Mouse (Mus musculus): ENCODE measurements around the gene Ttc17. TPM values are rescaled to one million over a fixed set of nuclear protein-coding genes. Genes with fewer than 3 reads are reported as not detected.

Gene Ttc17
- polyA plus RNA-seq, 1 experiment from 2014 or later = 12.1 TPM

GRCm38 (mm10) chr2:94360398-94360973, 46.0 kb downstream of the Ttc17 start:
- Histone ChIP-seq H3K9me3 (replicated peaks) (0 out of 2 replicates have a peak, but pooled peaks cover 8% of the 10 kb centered on the region), H3K4me1 (no peaks in the 10 kb centered on the region), H3K27me3 (ENCODE audit: low read depth, poor library complexity, severe bottlenecking) (no peaks in the 10 kb centered on the region), H3K27ac (replicated peaks) (no peak overlapping the region), H3K4me3 (no peak overlapping the region), H3K36me3 (peaks cover 98% of the 10 kb centered on the region)
- WGBS = 93% methylated on average over 4 of the region's 4 CpGs
- DNase-seq (ENCODE audit: low spot score) = no peak

- Histone ChIP-seq H3K27me3 (ENCODE audit: low read depth, poor library complexity, severe bottlenecking) (no peaks in the 10 kb centered on the region), H3K9me3 (replicated peaks) (no peaks in the 10 kb centered on the region), H3K4me3 (no peak overlapping the region), H3K27ac (replicated peaks) (no peak overlapping the region), H3K4me1 (no peaks in the 10 kb centered on the region), H3K36me3 (peaks cover 34% of the 10 kb centered on the region)
- WGBS = 88% methylated on average over 6 of the region's 6 CpGs
- no peak for DNase-seq (ENCODE audit: low spot score)
Observed at GRCm38 (mm10) chr2:94348165-94348591, 58.3 kb downstream of the Ttc17 start.

- peaks cover 37% of the 10 kb centered on the region for H3K36me3 ChIP-seq
- H3K4me3 ChIP-seq = no peak overlapping the region
- no peaks in the 10 kb centered on the region for H3K9me3 ChIP-seq (replicated peaks)
- 95% methylated on average over 5 of the region's 5 CpGs for WGBS
- no peaks in the 10 kb centered on the region for H3K27me3 ChIP-seq (ENCODE audit: low read depth, poor library complexity, severe bottlenecking)
- H3K4me1 ChIP-seq = no peaks in the 10 kb centered on the region
- no peak for DNase-seq (ENCODE audit: low spot score)
- H3K27ac ChIP-seq (replicated peaks) = no peak overlapping the region
Observed at GRCm38 (mm10) chr2:94346746-94347145, 59.7 kb downstream of the Ttc17 start.

GRCm38 (mm10) chr2:94344624-94345023, 61.9 kb downstream of the Ttc17 start:
- Histone ChIP-seq H3K27ac (replicated peaks) (no peak overlapping the region), H3K4me3 (no peak overlapping the region), H3K4me1 (no peaks in the 10 kb centered on the region), H3K36me3 (peaks cover 51% of the 10 kb centered on the region), H3K9me3 (replicated peaks) (no peaks in the 10 kb centered on the region), H3K27me3 (ENCODE audit: low read depth, poor library complexity, severe bottlenecking) (no peaks in the 10 kb centered on the region)
- 97% methylated on average over 4 of the region's 4 CpGs for WGBS
- DNase-seq (ENCODE audit: low spot score) = no peak

- no peak overlapping the region for H3K27ac ChIP-seq (replicated peaks)
- no peak for DNase-seq (ENCODE audit: low spot score)
- no peaks in the 10 kb centered on the region for H3K9me3 ChIP-seq (replicated peaks)
- H3K4me3 ChIP-seq = no peak overlapping the region
- no peaks in the 10 kb centered on the region for H3K27me3 ChIP-seq (ENCODE audit: low read depth, poor library complexity, severe bottlenecking)
- WGBS = 84% methylated on average over 12 of the region's 12 CpGs
- H3K4me1 ChIP-seq = no peaks in the 10 kb centered on the region
- H3K36me3 ChIP-seq = peaks cover 58% of the 10 kb centered on the region
Observed at GRCm38 (mm10) chr2:94343290-94344285, 62.9 kb downstream of the Ttc17 start.

- Histone ChIP-seq H3K27me3 (ENCODE audit: low read depth, poor library complexity, severe bottlenecking) (no peaks in the 10 kb centered on the region), H3K4me3 (no peak overlapping the region), H3K27ac (replicated peaks) (no peak overlapping the region), H3K36me3 (peaks cover 64% of the 10 kb centered on the region), H3K4me1 (no peaks in the 10 kb centered on the region), H3K9me3 (replicated peaks) (no peaks in the 10 kb centered on the region)
- 85% methylated on average over 1 of the region's 1 CpGs for WGBS
- no peak for DNase-seq (ENCODE audit: low spot score)
Observed at GRCm38 (mm10) chr2:94340769-94341168, 65.7 kb downstream of the Ttc17 start.

- Histone ChIP-seq H3K4me1 (no peaks in the 10 kb centered on the region), H3K9me3 (replicated peaks) (no peaks in the 10 kb centered on the region), H3K27me3 (ENCODE audit: low read depth, poor library complexity, severe bottlenecking) (no peaks in the 10 kb centered on the region), H3K27ac (replicated peaks) (no peak overlapping the region), H3K36me3 (peaks cover 62% of the 10 kb centered on the region), H3K4me3 (no peak overlapping the region)
- 95% methylated on average over 5 of the region's 5 CpGs for WGBS
- DNase-seq (ENCODE audit: low spot score) = no peak
Observed at GRCm38 (mm10) chr2:94339495-94339894, 67.0 kb downstream of the Ttc17 start.

- 98% methylated on average over 9 of the region's 9 CpGs for WGBS
- no peaks in the 10 kb centered on the region for H3K4me1 ChIP-seq
- H3K27me3 ChIP-seq (ENCODE audit: low read depth, poor library complexity, severe bottlenecking) = no peaks in the 10 kb centered on the region
- H3K9me3 ChIP-seq (replicated peaks) = no peaks in the 10 kb centered on the region
- H3K27ac ChIP-seq (replicated peaks) = no peak overlapping the region
- H3K36me3 ChIP-seq = peaks cover 67% of the 10 kb centered on the region
- no peak overlapping the region for H3K4me3 ChIP-seq
- no peak for DNase-seq (ENCODE audit: low spot score)
Observed at GRCm38 (mm10) chr2:94336336-94336735, 70.2 kb downstream of the Ttc17 start.

GRCm38 (mm10) chr2:94334742-94335046, 71.8 kb downstream of the Ttc17 start:
- no peaks in the 10 kb centered on the region for H3K4me1 ChIP-seq
- WGBS = 23% methylated on average over 2 of the region's 2 CpGs
- H3K9me3 ChIP-seq (replicated peaks) = no peaks in the 10 kb centered on the region
- H3K4me3 ChIP-seq = no peak overlapping the region
- H3K36me3 ChIP-seq = peaks cover 69% of the 10 kb centered on the region
- no peaks in the 10 kb centered on the region for H3K27me3 ChIP-seq (ENCODE audit: low read depth, poor library complexity, severe bottlenecking)
- no peak overlapping the region for H3K27ac ChIP-seq (replicated peaks)
- no peak for DNase-seq (ENCODE audit: low spot score)

GRCm38 (mm10) chr2:94333841-94334741, 72.4 kb downstream of the Ttc17 start:
- WGBS = 92% methylated on average over 14 of the region's 14 CpGs
- no peak overlapping the region for H3K27ac ChIP-seq (replicated peaks)
- DNase-seq (ENCODE audit: low spot score) = no peak
- H3K4me1 ChIP-seq = no peaks in the 10 kb centered on the region
- no peaks in the 10 kb centered on the region for H3K27me3 ChIP-seq (ENCODE audit: low read depth, poor library complexity, severe bottlenecking)
- H3K36me3 ChIP-seq = peaks cover 69% of the 10 kb centered on the region
- no peaks in the 10 kb centered on the region for H3K9me3 ChIP-seq (replicated peaks)
- H3K4me3 ChIP-seq = no peak overlapping the region

- Histone ChIP-seq H3K9me3 (replicated peaks) (no peaks in the 10 kb centered on the region), H3K36me3 (peaks cover 74% of the 10 kb centered on the region), H3K27me3 (ENCODE audit: low read depth, poor library complexity, severe bottlenecking) (no peaks in the 10 kb centered on the region), H3K4me3 (no peak overlapping the region), H3K4me1 (no peaks in the 10 kb centered on the region), H3K27ac (replicated peaks) (no peak overlapping the region)
- DNase-seq (ENCODE audit: low spot score) = no peak
- WGBS = 92% methylated on average over 2 of the region's 2 CpGs
Observed at GRCm38 (mm10) chr2:94333086-94333485, 73.4 kb downstream of the Ttc17 start.

- Histone ChIP-seq H3K9me3 (replicated peaks) (no peaks in the 10 kb centered on the region), H3K4me3 (no peak overlapping the region), H3K36me3 (peaks cover 88% of the 10 kb centered on the region), H3K27ac (replicated peaks) (no peak overlapping the region), H3K27me3 (ENCODE audit: low read depth, poor library complexity, severe bottlenecking) (no peaks in the 10 kb centered on the region), H3K4me1 (no peaks in the 10 kb centered on the region)
- 95% methylated on average over 13 of the region's 13 CpGs for WGBS
- no peak for DNase-seq (ENCODE audit: low spot score)
Observed at GRCm38 (mm10) chr2:94329336-94329735, 77.2 kb downstream of the Ttc17 start.

Data from midbrain, embryonic 10.5 days (tissue).